Mouse (Mus musculus): Measurements from ENCODE around the gene Afp. TPM values are rescaled to one million over a fixed set of nuclear protein-coding genes. Genes with fewer than 3 reads are reported as not detected.
A peak's percentile ranks its signal among the peaks of the same experiment; 100 is the strongest.

Afp gene
- total and polyA plus RNA-seq, 2 experiments, result 0.23 to 1.9 TPM

DNA sequence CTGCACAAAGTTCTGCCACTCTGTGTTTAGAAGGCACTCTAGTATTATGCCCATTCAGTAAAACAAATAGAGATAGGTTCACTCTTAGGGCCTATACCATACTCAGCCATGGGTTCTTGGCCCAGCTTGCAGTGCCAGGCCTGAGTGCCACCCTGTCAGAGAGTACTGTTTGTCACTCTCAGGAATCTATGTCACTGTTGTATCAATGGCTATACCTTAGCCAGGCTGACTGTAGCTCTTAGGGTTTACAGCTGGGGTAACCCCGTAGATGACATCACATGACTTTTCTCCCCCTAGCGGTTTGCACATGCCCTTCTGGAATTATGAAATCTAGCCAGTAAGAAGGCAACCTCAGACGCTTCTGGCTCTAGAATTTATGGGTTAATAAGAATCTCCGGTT is 3.8 kb downstream of the Afp start:
- 61% methylated on average over 4 of the region's 4 CpGs for WGBS
- no peak for DNase-seq (ENCODE audit: extremely low read depth, low read depth, low spot score)
- Histone ChIP-seq H3K9ac (ENCODE audit: low read depth, low read length) (no peak overlapping the region), H3K4me1 (ENCODE audit: control insufficient read depth, insufficient read depth, low read length) (peaks cover 2% of the 10 kb centered on the region; the same call in 1 of the 2 replicates), H3K27ac (replicated peaks; ENCODE audit: insufficient read depth, low read depth, low read length) (no peak overlapping the region), H3K36me3 (ENCODE audit: control insufficient read depth, insufficient read depth, low read length) (no peaks in the 10 kb centered on the region), H3K27me3 (ENCODE audit: control insufficient read depth, insufficient read depth, low read length) (no peaks in the 10 kb centered on the region), H3K4me3 (ENCODE audit: insufficient read depth, low read depth, low read length) (no peak overlapping the region), H3K79me2 (ENCODE audit: control insufficient read depth, insufficient read depth, low read length) (no peaks in the 10 kb centered on the region)
- TF ChIP-seq CTCF (IDR thresholded peaks at IDR 0.05; ENCODE audit: low read depth, low read length) (no peak), POLR2A (IDR thresholded peaks at IDR 0.05; ENCODE audit: extremely low read depth, insufficient read depth, low read length) (no peak)

- WGBS, result 72% methylated on average over 7 of the region's 7 CpGs
- DNase-seq (ENCODE audit: extremely low read depth, low read depth, low spot score), result no peak
- Histone ChIP-seq H3K27me3 (ENCODE audit: control insufficient read depth, insufficient read depth, low read length) (no peaks in the 10 kb centered on the region), H3K9ac (ENCODE audit: low read depth, low read length) (no peak overlapping the region), H3K4me1 (ENCODE audit: control insufficient read depth, insufficient read depth, low read length) (no peaks in the 10 kb centered on the region), H3K79me2 (ENCODE audit: control insufficient read depth, insufficient read depth, low read length) (no peaks in the 10 kb centered on the region), H3K4me3 (ENCODE audit: insufficient read depth, low read depth, low read length) (no peak overlapping the region), H3K36me3 (ENCODE audit: control insufficient read depth, insufficient read depth, low read length) (no peaks in the 10 kb centered on the region), H3K27ac (replicated peaks; ENCODE audit: insufficient read depth, low read depth, low read length) (no peak overlapping the region)
- TF ChIP-seq POLR2A (IDR thresholded peaks at IDR 0.05; ENCODE audit: extremely low read depth, insufficient read depth, low read length) (no peak), CTCF (IDR thresholded peaks at IDR 0.05; ENCODE audit: low read depth, low read length) (no peak)
Observed at GRCm38 (mm10) chr5:90499509-90499908, 9.0 kb downstream of the Afp start.

- TF ChIP-seq CTCF (IDR thresholded peaks at IDR 0.05; ENCODE audit: low read depth, low read length) (peak; percentile 89), POLR2A (IDR thresholded peaks at IDR 0.05; ENCODE audit: extremely low read depth, insufficient read depth, low read length) (no peak)
- Histone ChIP-seq H3K4me3 (ENCODE audit: insufficient read depth, low read depth, low read length) (no peak overlapping the region), H3K27me3 (ENCODE audit: control insufficient read depth, insufficient read depth, low read length) (no peaks in the 10 kb centered on the region), H3K4me1 (ENCODE audit: control insufficient read depth, insufficient read depth, low read length) (no peaks in the 10 kb centered on the region), H3K36me3 (ENCODE audit: control insufficient read depth, insufficient read depth, low read length) (no peaks in the 10 kb centered on the region), H3K9ac (ENCODE audit: low read depth, low read length) (no peak overlapping the region), H3K79me2 (ENCODE audit: control insufficient read depth, insufficient read depth, low read length) (no peaks in the 10 kb centered on the region), H3K27ac (replicated peaks; ENCODE audit: insufficient read depth, low read depth, low read length) (no peak overlapping the region)
- WGBS, result 1% methylated on average over 6 of the region's 6 CpGs
- peak; percentile 61 for DNase-seq (ENCODE audit: extremely low read depth, low read depth, low spot score)
Observed at GRCm38 (mm10) chr5:90500714-90501113, 10.2 kb downstream of the Afp start.

DNA sequence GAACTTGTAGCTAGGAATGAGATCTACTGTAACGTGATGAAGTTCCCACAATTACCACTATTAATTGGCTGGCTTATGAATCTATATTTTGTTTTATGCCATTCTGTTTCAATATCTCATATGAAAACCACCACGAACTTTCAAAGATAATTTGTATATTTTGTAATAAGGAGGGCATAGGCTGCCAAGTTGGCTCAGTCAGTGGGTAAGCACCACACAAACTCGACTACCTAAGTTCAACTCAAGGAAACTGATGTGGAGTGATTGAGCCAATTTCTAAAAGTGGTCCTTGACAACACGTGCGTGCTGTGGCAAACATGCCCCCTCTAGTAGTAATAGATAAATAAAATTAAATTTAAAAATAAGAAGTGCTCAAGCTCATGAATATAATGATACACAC is 11.2 kb downstream of the Afp start:
- H3K27ac ChIP-seq (replicated peaks; ENCODE audit: insufficient read depth, low read depth, low read length), result no peak overlapping the region
- WGBS, result 56% methylated on average over 5 of the region's 5 CpGs
- no peaks in the 10 kb centered on the region for H3K4me1 ChIP-seq (ENCODE audit: control insufficient read depth, insufficient read depth, low read length)
- no peak overlapping the region for H3K9ac ChIP-seq (ENCODE audit: low read depth, low read length)
- H3K79me2 ChIP-seq (ENCODE audit: control insufficient read depth, insufficient read depth, low read length), result no peaks in the 10 kb centered on the region
- DNase-seq (ENCODE audit: extremely low read depth, low read depth, low spot score), result no peak
- H3K4me3 ChIP-seq (ENCODE audit: insufficient read depth, low read depth, low read length), result no peak overlapping the region
- H3K27me3 ChIP-seq (ENCODE audit: control insufficient read depth, insufficient read depth, low read length), result no peaks in the 10 kb centered on the region
- TF ChIP-seq CTCF (IDR thresholded peaks at IDR 0.05; ENCODE audit: low read depth, low read length) (no peak), POLR2A (IDR thresholded peaks at IDR 0.05; ENCODE audit: extremely low read depth, insufficient read depth, low read length) (no peak)
- no peaks in the 10 kb centered on the region for H3K36me3 ChIP-seq (ENCODE audit: control insufficient read depth, insufficient read depth, low read length)

GRCm38 (mm10) chr5:90504742-90505141 is 14.2 kb downstream of the Afp start:
- no peaks in the 10 kb centered on the region for H3K4me1 ChIP-seq (ENCODE audit: control insufficient read depth, insufficient read depth, low read length)
- no peaks in the 10 kb centered on the region for H3K27me3 ChIP-seq (ENCODE audit: control insufficient read depth, insufficient read depth, low read length)
- H3K4me3 ChIP-seq (ENCODE audit: insufficient read depth, low read depth, low read length), result no peak overlapping the region
- H3K79me2 ChIP-seq (ENCODE audit: control insufficient read depth, insufficient read depth, low read length), result no peaks in the 10 kb centered on the region
- no peak overlapping the region for H3K27ac ChIP-seq (replicated peaks; ENCODE audit: insufficient read depth, low read depth, low read length)
- no peak overlapping the region for H3K9ac ChIP-seq (ENCODE audit: low read depth, low read length)
- TF ChIP-seq POLR2A (IDR thresholded peaks at IDR 0.05; ENCODE audit: extremely low read depth, insufficient read depth, low read length) (no peak), CTCF (IDR thresholded peaks at IDR 0.05; ENCODE audit: low read depth, low read length) (no peak)
- DNase-seq (ENCODE audit: extremely low read depth, low read depth, low spot score), result no peak
- WGBS, result 65% methylated on average over 11 of the region's 11 CpGs
- H3K36me3 ChIP-seq (ENCODE audit: control insufficient read depth, insufficient read depth, low read length), result no peaks in the 10 kb centered on the region

GRCm38 (mm10) chr5:90506507-90506906 is 16.0 kb downstream of the Afp start:
- H3K79me2 ChIP-seq (ENCODE audit: control insufficient read depth, insufficient read depth, low read length), result no peaks in the 10 kb centered on the region
- 46% methylated on average over 2 of the region's 2 CpGs for whole genome bisulfite sequencing
- no peaks in the 10 kb centered on the region for H3K4me1 ChIP-seq (ENCODE audit: control insufficient read depth, insufficient read depth, low read length)
- DNase-seq (ENCODE audit: extremely low read depth, low read depth, low spot score), result no peak
- no peak overlapping the region for H3K27ac ChIP-seq (replicated peaks; ENCODE audit: insufficient read depth, low read depth, low read length)
- H3K9ac ChIP-seq (ENCODE audit: low read depth, low read length), result no peak overlapping the region
- no peaks in the 10 kb centered on the region for H3K36me3 ChIP-seq (ENCODE audit: control insufficient read depth, insufficient read depth, low read length)
- no peak overlapping the region for H3K4me3 ChIP-seq (ENCODE audit: insufficient read depth, low read depth, low read length)
- no peaks in the 10 kb centered on the region for H3K27me3 ChIP-seq (ENCODE audit: control insufficient read depth, insufficient read depth, low read length)
- TF ChIP-seq CTCF (IDR thresholded peaks at IDR 0.05; ENCODE audit: low read depth, low read length), result no peak

Data from liver, adult 2 months (tissue).